23 mouse cellular contexts compared by ENCODE assay signal in genomic region chr11:80895853-80896252, GRCm38 (mm10). TPM values are rescaled to one million over a fixed set of nuclear protein-coding genes. Genes with fewer than 3 reads are reported as not detected.
"Had no signal": no experiment of that assay in that cellular context is flagged by ENCODE, and none has a peak within 500 bp of the region (broad histone marks: within the 10 kb centered on the region; RNA-seq: fewer than 3 reads in every experiment).

No protein-coding gene starts in this region.

- H3K36me3 ChIP-seq: lung, embryonic 15.5 days; midbrain, embryonic 13.5 days; midbrain, embryonic 15.5 days; neural tube, embryonic 12.5 days; stomach, embryonic 15.5 days had no signal

- H3K27ac ChIP-seq: lung, embryonic 15.5 days; macrophage; midbrain, embryonic 13.5 days; midbrain, embryonic 15.5 days; neural tube, embryonic 12.5 days; stomach, embryonic 15.5 days; stomach, postnatal 0 days had no signal

- H3K4me1 ChIP-seq: lung, embryonic 15.5 days; megakaryocyte, embryonic 14.5 days; midbrain, embryonic 15.5 days; neural tube, embryonic 12.5 days; stomach, embryonic 15.5 days had no signal

- H3K27me3 ChIP-seq: lung, embryonic 15.5 days; midbrain, embryonic 15.5 days; neural tube, embryonic 12.5 days; stomach, embryonic 15.5 days had no signal

- H3K4me2 ChIP-seq: lung, embryonic 15.5 days; midbrain, embryonic 11.5 days; midbrain, embryonic 13.5 days; midbrain, embryonic 15.5 days; neural tube, embryonic 12.5 days; stomach, embryonic 15.5 days had no signal

- DNase-seq: lung, postnatal 14 days; lung, postnatal 36 days; right cerebral cortex, postnatal 14 days; thymus, adult 2 months; thymus, postnatal 25 days; thymus, postnatal 4 days had no signal

- ATAC-seq: lung, postnatal 0 days; midbrain, embryonic 13.5 days; midbrain, embryonic 15.5 days had no signal

- H3K4me3 ChIP-seq: lung, embryonic 15.5 days; megakaryocyte, embryonic 14.5 days; midbrain, embryonic 13.5 days; midbrain, embryonic 15.5 days; neural tube, embryonic 12.5 days; stomach, embryonic 15.5 days had no signal

- H3K9ac ChIP-seq: lung, embryonic 15.5 days; midbrain, embryonic 13.5 days; midbrain, embryonic 15.5 days; neural tube, embryonic 12.5 days; stomach, embryonic 15.5 days had no signal

- H3K9me3 ChIP-seq: lung, embryonic 15.5 days; megakaryocyte, embryonic 14.5 days; midbrain, embryonic 13.5 days; midbrain, embryonic 15.5 days; neural tube, embryonic 12.5 days; stomach, embryonic 15.5 days had no signal

RNA-seq across cellular contexts. Expression of gene Spaca3, which starts 37.7 kb away (rescaled TPM):
- total RNA-seq: megakaryocyte progenitor cell, adult 5-6 weeks; midbrain, postnatal 0 days; monocyte, adult 5-6 weeks; neutrophil, adult 5-6 weeks had no signal
- polyA plus RNA-seq: lung, embryonic 15.5 days; lung, postnatal 0 days; macrophage; midbrain, embryonic 11.5 days; midbrain, embryonic 13.5 days; midbrain, embryonic 15.5 days; midbrain, postnatal 0 days; neural tube, embryonic 12.5 days; neural tube, embryonic 14.5 days; spleen, adult 2 months; stomach, embryonic 15.5 days; urinary bladder, adult 2 months had no signal
